Mouse (Mus musculus): ENCODE results near the gene Notum. TPM values are rescaled to one million over a fixed set of nuclear protein-coding genes. Genes with fewer than 3 reads are reported as not detected.

The Notum gene
- polyA plus RNA-seq, 1 experiment from 2014 or later, result 0.91 TPM

DNA sequence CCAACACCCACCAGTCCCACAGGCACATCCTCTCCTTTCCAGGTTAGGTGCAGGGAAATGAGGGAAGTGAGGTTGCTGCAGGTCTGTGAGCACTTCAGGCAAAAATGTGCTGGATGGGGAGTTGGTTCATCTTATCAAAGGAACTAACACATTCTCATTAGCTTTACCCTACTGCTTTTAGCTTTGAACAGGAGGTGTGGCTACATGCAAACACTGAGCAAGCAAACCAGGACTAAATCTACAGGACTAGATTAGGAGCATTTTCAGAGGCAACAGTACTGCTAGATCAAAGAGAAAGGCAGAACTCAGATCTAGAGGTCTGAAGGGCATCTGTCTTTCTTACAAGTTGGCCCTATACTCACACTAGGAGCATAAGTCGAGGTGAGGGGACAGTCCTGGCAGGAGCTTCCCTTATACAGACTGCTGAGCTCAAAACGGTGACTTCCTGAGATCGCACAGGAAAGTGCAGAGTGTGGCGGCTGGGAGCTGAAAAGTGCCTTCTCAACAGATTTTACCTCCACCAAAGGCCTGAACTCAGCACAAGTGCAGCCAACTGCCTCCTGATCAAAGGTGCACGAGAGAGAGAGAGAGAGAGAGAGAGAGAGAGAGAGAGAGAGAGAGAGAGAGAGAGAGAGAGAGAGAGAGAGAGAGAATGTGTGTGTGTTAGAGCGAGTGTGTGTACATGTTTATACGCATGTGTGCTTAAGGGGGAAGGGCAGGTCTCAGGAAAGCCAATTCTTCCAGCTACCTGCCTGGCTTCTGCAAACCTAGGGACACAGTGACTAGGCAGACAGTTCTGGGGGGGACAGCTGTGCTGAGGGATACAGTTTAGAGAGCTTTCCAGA lies 29.9 kb downstream of the Notum start:
- 54% methylated on average over 7 of the region's 7 CpGs for WGBS
- no peak for ATAC-seq (ENCODE audit: low FRiP score)
- Histone ChIP-seq H3K9me3 (no peaks in the 10 kb centered on the region), H3K4me1 (replicated peaks) (peaks cover 43% of the 10 kb centered on the region), H3K27me3 (no peaks in the 10 kb centered on the region), H3K36me3 (peaks cover 31% of the 10 kb centered on the region), H3K9ac (peak overlapping the region; percentile 95), H3K27ac (peak overlapping the region; percentile 64; the same call in 1 of the 2 replicates), H3K4me3 (peak overlapping the region; percentile 94; the same call in 1 of the 2 replicates), H3K4me2 (peak overlapping the region; percentile 86)

DNA sequence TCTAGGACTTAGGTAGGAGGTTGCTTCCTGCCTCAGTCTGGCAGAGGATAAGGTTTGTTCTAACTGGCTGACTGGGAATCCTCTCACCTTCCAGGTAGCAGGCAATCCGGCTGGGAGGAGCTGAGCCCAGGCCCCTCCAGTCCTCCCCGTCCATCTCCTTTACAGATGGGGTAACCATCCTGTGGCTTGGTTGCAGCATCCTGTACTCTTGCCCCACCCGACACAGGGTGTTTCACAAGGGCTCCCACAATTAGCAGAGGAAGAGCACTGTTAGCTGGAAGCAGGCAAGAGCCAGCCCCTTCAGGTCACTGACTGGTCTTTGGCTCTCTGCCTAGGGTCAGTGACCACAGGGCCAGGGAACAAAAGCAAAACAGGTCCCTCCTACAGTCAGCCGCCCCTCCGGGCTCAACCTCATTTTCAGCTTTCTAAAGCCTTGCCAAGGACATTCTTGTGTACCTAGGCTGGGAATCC lies 30.5 kb downstream of the Notum start:
- ATAC-seq (ENCODE audit: low FRiP score), result no peak
- Histone ChIP-seq H3K27me3 (no peaks in the 10 kb centered on the region), H3K36me3 (peaks cover 32% of the 10 kb centered on the region), H3K4me3 (peak overlapping the region; percentile 8; the same call in 1 of the 2 replicates), H3K27ac (peak overlapping the region; percentile 64), H3K9ac (peak overlapping the region; percentile 63), H3K4me1 (replicated peaks) (peaks cover 47% of the 10 kb centered on the region), H3K4me2 (peak overlapping the region; percentile 26), H3K9me3 (no peaks in the 10 kb centered on the region)
- WGBS, result 43% methylated on average over 5 of the region's 5 CpGs

DNA sequence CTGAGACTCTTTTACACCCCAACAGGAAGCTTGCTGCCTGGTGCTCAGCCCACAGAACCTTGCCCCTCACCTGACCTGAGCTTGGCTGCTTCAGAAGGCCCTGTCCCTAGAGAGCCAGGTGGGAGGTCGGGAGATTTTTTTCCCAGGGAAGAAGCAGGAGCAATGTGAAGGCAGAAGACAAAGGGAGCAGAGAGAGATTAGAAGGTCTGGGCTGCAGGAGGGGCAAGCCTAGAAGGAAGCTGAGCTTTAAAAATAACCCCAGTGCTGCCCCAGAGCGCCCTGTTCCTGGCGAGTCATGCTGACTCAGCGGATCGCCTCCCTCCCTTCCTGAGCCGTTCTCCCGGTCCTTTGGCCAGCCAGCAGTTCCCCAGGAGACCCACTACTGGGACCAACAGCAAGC lies 31.1 kb downstream of the Notum start:
- H3K4me3 ChIP-seq, result no peak overlapping the region
- WGBS, result 41% methylated on average over 7 of the region's 7 CpGs
- no peaks in the 10 kb centered on the region for H3K9me3 ChIP-seq
- H3K27me3 ChIP-seq, result no peaks in the 10 kb centered on the region
- no peak for ATAC-seq (ENCODE audit: low FRiP score)
- peak overlapping the region; percentile 26 for H3K4me2 ChIP-seq
- peaks cover 52% of the 10 kb centered on the region for H3K4me1 ChIP-seq (replicated peaks)
- H3K9ac ChIP-seq, result peak overlapping the region; percentile 63
- H3K36me3 ChIP-seq, result peaks cover 32% of the 10 kb centered on the region
- H3K27ac ChIP-seq, result peak overlapping the region; percentile 64

GRCm38 (mm10) chr11:120629341-120629730 lies 31.6 kb downstream of the Notum start:
- Histone ChIP-seq H3K9me3 (no peaks in the 10 kb centered on the region), H3K27me3 (no peaks in the 10 kb centered on the region), H3K4me2 (peak overlapping the region; percentile 26), H3K27ac (0 out of 2 replicates have a peak overlapping the region, but pooled peaks have one; percentile 64), H3K9ac (0 out of 2 replicates have a peak overlapping the region, but pooled peaks have one; percentile 63), H3K36me3 (peaks cover 32% of the 10 kb centered on the region), H3K4me1 (replicated peaks) (peaks cover 50% of the 10 kb centered on the region), H3K4me3 (no peak overlapping the region)
- 73% methylated on average over 23 of the region's 23 CpGs for WGBS
- no peak for ATAC-seq (ENCODE audit: low FRiP score)

GRCm38 (mm10) chr11:120628601-120629340 lies 32.2 kb downstream of the Notum start:
- no peak overlapping the region for H3K4me2 ChIP-seq
- 94% methylated on average over 23 of the region's 23 CpGs for WGBS
- no peak overlapping the region for H3K4me3 ChIP-seq
- H3K27me3 ChIP-seq, result no peaks in the 10 kb centered on the region
- no peak overlapping the region for H3K9ac ChIP-seq
- H3K27ac ChIP-seq, result no peak overlapping the region
- no peaks in the 10 kb centered on the region for H3K9me3 ChIP-seq
- peaks cover 32% of the 10 kb centered on the region for H3K36me3 ChIP-seq
- peaks cover 50% of the 10 kb centered on the region for H3K4me1 ChIP-seq (replicated peaks)
- ATAC-seq (ENCODE audit: low FRiP score), result no peak

DNA sequence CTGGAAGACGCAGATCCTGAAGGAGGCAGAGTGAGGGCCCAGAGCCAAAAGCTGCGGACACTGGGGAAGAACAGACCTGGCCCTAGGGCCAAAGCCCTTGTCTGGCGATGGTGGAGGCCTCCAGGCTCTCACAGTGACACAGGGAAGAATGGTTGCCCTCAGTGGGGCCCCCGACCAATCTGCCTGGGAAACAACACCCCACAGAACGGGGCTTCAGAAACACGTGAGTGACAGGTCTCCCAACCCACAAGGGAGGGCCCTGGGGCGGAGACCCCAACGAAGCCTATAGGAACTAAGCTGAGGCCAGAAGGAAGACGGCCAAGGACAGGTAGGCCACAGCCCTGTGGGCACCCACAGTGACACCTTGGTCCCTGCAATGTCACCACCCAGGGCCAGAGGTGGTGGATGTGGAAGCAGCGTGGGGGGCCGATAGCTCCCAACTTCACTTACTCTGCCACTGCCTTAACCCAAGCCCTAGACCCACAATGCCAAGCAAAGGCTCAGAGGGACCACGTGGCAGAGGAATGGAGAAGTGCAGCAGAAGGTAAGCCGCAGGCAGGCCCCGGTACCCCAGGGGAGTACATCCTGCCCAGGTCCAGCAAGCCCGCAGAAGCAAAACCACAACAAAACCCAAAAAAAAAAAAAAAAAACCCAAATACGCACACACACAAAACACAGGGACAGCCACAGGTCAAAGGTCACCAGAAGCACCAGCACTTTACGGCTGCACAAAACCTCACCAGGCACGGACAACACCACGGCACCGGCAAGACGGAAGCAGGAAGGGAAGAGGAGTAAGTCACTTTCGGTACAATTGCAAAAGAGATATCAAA lies 33.3 kb downstream of the Notum start:
- Histone ChIP-seq H3K27me3 (no peaks in the 10 kb centered on the region), H3K27ac (no peak overlapping the region), H3K4me3 (no peak overlapping the region), H3K9me3 (no peaks in the 10 kb centered on the region), H3K4me1 (replicated peaks) (peaks cover 55% of the 10 kb centered on the region), H3K36me3 (peaks cover 40% of the 10 kb centered on the region), H3K4me2 (no peak overlapping the region), H3K9ac (no peak overlapping the region)
- no peak for ATAC-seq (ENCODE audit: low FRiP score)
- WGBS, result 80% methylated on average over 22 of the region's 22 CpGs

DNA sequence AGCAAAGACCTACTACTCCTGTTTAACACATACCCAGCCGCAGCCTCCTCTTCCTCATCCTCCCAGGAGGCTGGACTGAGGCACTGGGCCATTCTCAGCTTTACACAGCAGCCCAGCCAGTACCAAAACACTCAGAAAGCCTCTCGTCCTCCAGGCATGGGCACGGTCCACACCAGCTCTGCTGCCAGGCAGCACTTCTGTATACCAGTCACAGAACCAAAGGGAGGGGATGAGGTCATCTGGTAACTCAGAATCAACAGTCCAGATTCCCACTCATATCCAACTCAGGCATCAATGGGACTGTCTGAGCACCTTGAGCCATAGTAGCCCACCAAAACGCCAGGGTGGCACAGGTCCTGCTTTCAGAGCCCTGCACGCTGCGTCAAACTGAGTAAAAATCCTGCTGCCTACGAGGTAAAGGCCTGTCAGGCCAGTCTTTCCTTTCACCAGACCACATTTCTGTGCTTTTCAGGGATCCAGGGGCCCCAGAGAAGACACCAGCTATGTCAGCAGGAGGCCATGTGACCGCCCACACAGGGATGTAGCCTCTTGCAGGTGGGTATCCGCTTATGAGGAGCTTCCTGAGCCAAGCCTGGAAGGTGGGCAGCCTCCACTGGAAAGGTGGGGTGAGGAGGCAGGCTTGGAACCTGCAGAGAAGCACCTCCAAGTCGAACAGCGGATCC lies 34.0 kb downstream of the Notum start:
- H3K9ac ChIP-seq, result no peak overlapping the region; the same call in 1 of the 2 replicates

DNA sequence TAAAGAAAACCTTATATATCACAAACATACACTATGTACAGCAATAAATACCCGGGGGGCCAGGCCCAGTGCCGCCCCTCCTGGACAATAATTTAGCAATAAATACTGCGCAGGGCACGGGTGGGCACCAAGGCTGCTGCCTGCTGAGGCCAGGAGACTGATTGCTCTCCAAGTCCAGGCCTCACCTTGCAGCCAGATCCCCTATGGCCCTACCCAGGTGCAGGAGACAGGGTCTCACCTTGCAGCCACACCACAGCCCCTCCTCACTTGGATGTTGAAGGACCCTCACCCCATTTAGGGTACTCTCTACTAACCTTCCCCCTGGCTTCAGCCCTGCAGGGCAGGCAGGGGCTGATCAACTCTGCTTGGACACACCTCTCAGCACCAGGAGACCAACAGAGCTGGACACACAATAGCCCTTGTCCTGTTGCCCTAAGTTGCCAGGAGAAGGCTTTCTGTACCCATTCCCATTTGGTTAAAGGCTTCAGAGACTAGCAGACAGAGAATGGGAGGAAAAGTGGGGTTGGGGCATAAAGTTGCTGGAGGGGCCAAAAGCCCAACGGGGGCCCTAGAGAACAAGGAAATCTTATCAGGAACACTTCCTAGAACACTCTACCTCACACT lies 35.7 kb downstream of the Notum start, which contains the start of gene Sirt7:
Gene Sirt7, minus strand, starts transcription at position 89 of the 624 bp plus-strand sequence.
- Histone ChIP-seq H3K9ac (peak within 1 kb of the TSS; percentile 92), H3K27me3 (no peaks in the 10 kb centered on the region), H3K4me3 (peak within 1 kb of the TSS; percentile 98), H3K36me3 (peaks cover 62% of the 10 kb centered on the region), H3K4me1 (replicated peaks) (peaks cover 31% of the 10 kb centered on the region), H3K27ac (peak within 1 kb of the TSS; percentile 90), H3K4me2 (peak within 1 kb of the TSS; percentile 98), H3K9me3 (no peaks in the 10 kb centered on the region)
- WGBS, result 25% methylated on average over 5 of the region's 5 CpGs
- peak; percentile 60 for ATAC-seq (ENCODE audit: low FRiP score)

More for the DNA sequence above, 34.0 kb downstream of the Notum start:
- 91% methylated on average over 11 of the region's 11 CpGs for WGBS
- Histone ChIP-seq H3K4me3 (no peak overlapping the region), H3K4me1 (replicated peaks) (peaks cover 47% of the 10 kb centered on the region), H3K27me3 (no peaks in the 10 kb centered on the region), H3K4me2 (no peak overlapping the region), H3K36me3 (peaks cover 47% of the 10 kb centered on the region), H3K27ac (no peak overlapping the region), H3K9me3 (no peaks in the 10 kb centered on the region)
- no peak for ATAC-seq (ENCODE audit: low FRiP score)

GRCm38 (mm10) chr11:120624680-120625111 lies 36.3 kb downstream of the Notum start:
- H3K36me3 ChIP-seq, result peaks cover 66% of the 10 kb centered on the region

DNA sequence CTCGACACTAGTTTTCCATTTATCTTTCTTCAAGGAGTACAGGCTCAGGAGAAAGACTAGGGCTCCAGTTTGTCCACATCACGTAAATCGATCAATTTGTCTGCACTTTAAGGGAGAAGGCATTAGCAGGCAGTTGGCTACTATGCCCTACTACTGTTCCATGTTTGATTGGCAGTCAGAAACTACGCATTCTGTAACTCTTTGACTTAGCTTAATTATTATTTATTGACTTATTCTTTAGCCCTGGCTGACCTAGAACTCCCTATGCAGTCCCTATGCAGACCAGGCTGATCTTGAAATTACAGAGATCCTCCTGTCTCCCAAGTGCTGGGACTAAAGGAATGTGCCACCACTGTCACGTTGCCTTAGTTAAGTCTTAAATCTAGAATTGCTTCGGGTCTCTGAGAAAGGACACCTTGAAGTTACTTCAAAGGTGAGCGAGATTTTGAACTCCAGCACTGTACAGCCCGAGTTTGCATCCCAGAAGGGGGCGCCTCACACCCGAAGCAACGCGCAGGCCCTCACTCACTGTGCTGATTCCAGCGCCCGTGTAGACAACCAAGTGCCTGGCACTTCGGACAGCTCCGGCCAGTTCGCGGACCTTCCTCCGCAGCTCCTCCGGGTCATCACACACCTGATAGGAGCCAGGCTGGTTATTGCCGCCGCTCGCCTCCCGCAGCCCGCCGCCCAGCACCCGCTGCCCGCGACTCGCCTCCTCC lies 36.9 kb downstream of the Notum start:
- 13% methylated on average over 29 of the region's 30 CpGs for WGBS
- H3K4me3 ChIP-seq, result peak overlapping the region; percentile 98
- peaks cover 64% of the 10 kb centered on the region for H3K36me3 ChIP-seq
- peak overlapping the region; percentile 90 for H3K27ac ChIP-seq
- peak overlapping the region; percentile 92 for H3K9ac ChIP-seq
- no peaks in the 10 kb centered on the region for H3K9me3 ChIP-seq
- peak overlapping the region; percentile 98 for H3K4me2 ChIP-seq
- peak; percentile 67 for ATAC-seq (ENCODE audit: low FRiP score)
- H3K4me1 ChIP-seq (replicated peaks), result peaks cover 23% of the 10 kb centered on the region
- no peaks in the 10 kb centered on the region for H3K27me3 ChIP-seq

More at GRCm38 (mm10) chr11:120624680-120625111, 36.3 kb downstream of the Notum start:
- peaks cover 26% of the 10 kb centered on the region for H3K4me1 ChIP-seq (replicated peaks)
- H3K4me2 ChIP-seq, result peak overlapping the region; percentile 98
- H3K27ac ChIP-seq, result peak overlapping the region; percentile 90
- ATAC-seq (ENCODE audit: low FRiP score), result peak; percentile 83
- H3K27me3 ChIP-seq, result no peaks in the 10 kb centered on the region
- no peaks in the 10 kb centered on the region for H3K9me3 ChIP-seq
- peak overlapping the region; percentile 92 for H3K9ac ChIP-seq
- 1% methylated on average over 53 of the region's 53 CpGs for WGBS
- peak overlapping the region; percentile 98 for H3K4me3 ChIP-seq

All from hindbrain, embryonic 13.5 days (tissue).